Mouse (Mus musculus) thymus, adult 2 months (tissue): Measurements from ENCODE around the gene Rprd1b.

ENCODE experiments used
- CTCF ChIP-seq: fragments of 200-500 bp; IDR thresholded peaks from 2 replicates; pipeline ENCODE4 v1.5.1; 2012; ENCODE audit warnings: mild to moderate bottlenecking, control low read depth, low read length, moderate library complexity, borderline replicate concordance; ENCODE audit not compliant: control insufficient read depth, poor library complexity, insufficient read depth; ENCODE audit errors: extremely low read depth
- POLR2A ChIP-seq: fragments of 200-500 bp; IDR thresholded peaks from 2 replicates; pipeline ENCODE4 v1.6.1; 2012; ENCODE audit warnings: mild to moderate bottlenecking, low read length, control low read depth, moderate library complexity; ENCODE audit not compliant: control insufficient read depth, poor library complexity, insufficient read depth; ENCODE audit errors: extremely low read depth

DNA sequence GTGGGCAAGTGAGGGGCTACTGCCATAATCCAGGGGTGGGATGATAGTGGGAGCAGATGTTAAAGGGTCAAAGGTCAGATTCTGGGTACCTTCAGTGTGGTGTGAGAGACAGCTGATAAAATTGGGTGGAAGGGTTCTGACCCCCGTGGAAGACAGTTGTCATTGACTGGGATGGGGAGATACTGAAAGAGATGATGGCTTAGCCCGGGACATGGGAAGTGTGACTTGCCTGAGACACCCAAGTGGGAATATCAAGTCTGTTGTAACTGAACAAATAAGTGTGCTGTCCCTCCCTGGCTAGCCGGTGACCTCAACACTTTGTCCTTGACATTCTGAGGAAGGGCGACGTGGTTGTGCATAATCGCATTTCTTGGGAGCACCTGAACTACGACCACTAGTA is 141.5 kb downstream of the Rprd1b start:
- TF ChIP-seq CTCF = no peak
- no peak for TF ChIP-seq POLR2A
